Mouse (Mus musculus): ENCODE measurements around the gene Vmn2r2. TPM values are rescaled to one million over a fixed set of nuclear protein-coding genes. Genes with fewer than 3 reads are reported as not detected.
A peak's percentile ranks its signal among the peaks of the same experiment; 100 is the strongest.

The Vmn2r2 gene
- not detected in 2 replicates for polyA plus RNA-seq (2016; fragmentation: Nextera tagmentation; extraction: Ambion mirVana)

- Histone ChIP-seq H3K9ac (replicated peaks) (no peak within 1 kb of the TSS), H3K4me2 (replicated peaks) (no peak within 1 kb of the TSS), H3K4me3 (no peak within 1 kb of the TSS), H3K9me3 (no peaks in the 10 kb centered on the region), H3K36me3 (no peaks in the 10 kb centered on the region), H3K27me3 (no peaks in the 10 kb centered on the region), H3K27ac (replicated peaks) (no peak within 1 kb of the TSS), H3K4me1 (no peaks in the 10 kb centered on the region)
- ATAC-seq (ENCODE audit: low FRiP score, low read depth): peak; percentile 41; the same call in 1 of the 2 replicates
- 89% methylated on average over 2 of the region's 2 CpGs for WGBS
These were observed at the start of gene Vmn2r2 for GRCm38 (mm10) chr3:64141878-64142508. Gene Vmn2r2 (minus strand): TSS chr3:64141928.

GRCm38 (mm10) chr3:64113352-64114046 is 28.2 kb downstream of the Vmn2r2 start:
- Histone ChIP-seq H3K9me3 (no peaks in the 10 kb centered on the region), H3K4me1 (no peaks in the 10 kb centered on the region), H3K36me3 (no peaks in the 10 kb centered on the region), H3K4me2 (replicated peaks) (no peak overlapping the region), H3K4me3 (no peak overlapping the region), H3K27me3 (no peaks in the 10 kb centered on the region), H3K27ac (replicated peaks) (no peak overlapping the region), H3K9ac (replicated peaks) (no peak overlapping the region)
- WGBS: 84% methylated on average over 11 of the region's 11 CpGs
- ATAC-seq (ENCODE audit: low FRiP score, low read depth): peak; percentile 31

- WGBS: 91% methylated on average over 1 of the region's 1 CpGs
- ATAC-seq (ENCODE audit: low FRiP score, low read depth): peak; percentile 67; the same call in 1 of the 2 replicates
- no peaks in the 10 kb centered on the region for H3K36me3 ChIP-seq
These were observed 29.0 kb downstream of the Vmn2r2 start for GRCm38 (mm10) chr3:64112707-64113106.

GRCm38 (mm10) chr3:64081247-64081646 is 60.5 kb downstream of the Vmn2r2 start, which contains the start of gene Vmn2r1:
Gene Vmn2r1 (plus strand): TSS chr3:64081547.
- H3K9ac ChIP-seq (replicated peaks): no peak within 1 kb of the TSS
- no peaks in the 10 kb centered on the region for H3K4me1 ChIP-seq
- no peaks in the 10 kb centered on the region for H3K9me3 ChIP-seq
- 91% methylated on average over 4 of the region's 4 CpGs for WGBS
- ATAC-seq (ENCODE audit: low FRiP score, low read depth): no peak
- H3K27ac ChIP-seq (replicated peaks): no peak within 1 kb of the TSS
- no peak within 1 kb of the TSS for H3K4me3 ChIP-seq
- H3K4me2 ChIP-seq (replicated peaks): no peak within 1 kb of the TSS
- H3K27me3 ChIP-seq: no peaks in the 10 kb centered on the region
- no peaks in the 10 kb centered on the region for H3K36me3 ChIP-seq

More at GRCm38 (mm10) chr3:64112707-64113106, 29.0 kb downstream of the Vmn2r2 start:
- no peak overlapping the region for H3K4me3 ChIP-seq
- no peak overlapping the region for H3K27ac ChIP-seq (replicated peaks)
- no peaks in the 10 kb centered on the region for H3K9me3 ChIP-seq
- H3K9ac ChIP-seq (replicated peaks): no peak overlapping the region
- no peaks in the 10 kb centered on the region for H3K27me3 ChIP-seq
- H3K4me1 ChIP-seq: no peaks in the 10 kb centered on the region
- H3K4me2 ChIP-seq (replicated peaks): no peak overlapping the region

Other genes starting within 250 kb of the Vmn2r2 start
- gene Plch1, start 242.5 kb downstream of the Vmn2r2 start, polyA plus RNA-seq (2016; fragmentation: Nextera tagmentation; extraction: Ambion mirVana): 34.0 and 34.4 TPM in 2 replicates
- gene E130311K13Rik, start 212.5 kb downstream of the Vmn2r2 start, polyA plus RNA-seq (2016; fragmentation: Nextera tagmentation; extraction: Ambion mirVana): 3.6 and 3.8 TPM in 2 replicates
- gene Slc33a1, start 177.2 kb downstream of the Vmn2r2 start, polyA plus RNA-seq (2016; fragmentation: Nextera tagmentation; extraction: Ambion mirVana): 13.5 and 15.2 TPM in 2 replicates
- 62.6 and 63.8 TPM in 2 replicates for gene Gmps, start 165.8 kb downstream of the Vmn2r2 start, polyA plus RNA-seq (2016; fragmentation: Nextera tagmentation; extraction: Ambion mirVana)
- 0.07 and 0.14 TPM in 2 replicates for gene Vmn2r1, start 60.4 kb downstream of the Vmn2r2 start, polyA plus RNA-seq (2016; fragmentation: Nextera tagmentation; extraction: Ambion mirVana)
- not detected in 2 replicates for gene Vmn2r3, start 147.8 kb upstream of the Vmn2r2 start, polyA plus RNA-seq (2016; fragmentation: Nextera tagmentation; extraction: Ambion mirVana)

Data from midbrain, embryonic 12.5 days (tissue).